Mouse (Mus musculus) lung, postnatal 14 days (tissue): Measurements from ENCODE around the gene Tbx20.

Source experiments
- DNase-seq: peaks from one replicate; pipeline ENCODE4 v3.0.0; 2021

Gene Tbx20

GRCm38 (mm10) chr9:24767056-24767455, 7.0 kb downstream of the Tbx20 start:
- DNase-seq: no peak

DNA sequence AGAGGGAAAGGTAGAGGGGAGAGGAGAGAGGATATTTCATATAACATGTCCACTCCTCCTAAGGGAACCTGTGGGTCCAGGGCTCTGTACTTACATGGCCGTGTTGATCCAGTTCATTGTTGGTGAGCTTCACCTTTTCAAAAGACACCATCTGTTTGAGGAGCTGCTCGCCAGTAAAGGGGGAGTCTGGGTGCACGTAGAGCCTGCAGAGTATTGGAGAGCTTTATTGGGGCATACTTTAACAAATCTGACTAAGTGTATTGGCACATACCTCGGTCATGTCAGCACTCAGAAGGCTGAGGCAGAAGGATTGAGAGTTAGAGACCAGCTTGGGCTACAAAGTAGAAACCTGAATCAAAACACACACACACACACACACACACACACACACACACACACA, 8.5 kb downstream of the Tbx20 start:
- no peak for DNase-seq

DNA sequence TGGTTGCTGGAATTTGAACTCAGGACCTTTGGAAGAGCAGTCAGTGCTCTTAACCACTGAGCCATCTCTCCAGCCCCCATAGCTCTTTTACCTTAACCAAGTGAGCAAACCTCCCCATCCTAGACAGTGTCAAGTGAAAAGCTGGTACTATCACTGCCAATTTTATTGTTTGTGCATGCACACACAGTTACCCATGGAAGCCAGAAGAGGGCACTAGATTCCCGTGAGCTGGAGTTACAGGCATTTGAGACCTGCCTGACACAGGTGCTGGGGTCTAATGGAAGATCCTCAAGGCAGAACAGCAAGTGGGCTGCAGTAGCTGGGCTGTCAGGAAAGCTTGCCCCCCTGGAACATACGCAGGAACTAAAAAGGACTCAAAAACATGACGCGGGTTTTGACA, 13.6 kb downstream of the Tbx20 start:
- DNase-seq: no peak

GRCm38 (mm10) chr9:24744958-24745357, 29.1 kb downstream of the Tbx20 start:
- no peak for DNase-seq

DNA sequence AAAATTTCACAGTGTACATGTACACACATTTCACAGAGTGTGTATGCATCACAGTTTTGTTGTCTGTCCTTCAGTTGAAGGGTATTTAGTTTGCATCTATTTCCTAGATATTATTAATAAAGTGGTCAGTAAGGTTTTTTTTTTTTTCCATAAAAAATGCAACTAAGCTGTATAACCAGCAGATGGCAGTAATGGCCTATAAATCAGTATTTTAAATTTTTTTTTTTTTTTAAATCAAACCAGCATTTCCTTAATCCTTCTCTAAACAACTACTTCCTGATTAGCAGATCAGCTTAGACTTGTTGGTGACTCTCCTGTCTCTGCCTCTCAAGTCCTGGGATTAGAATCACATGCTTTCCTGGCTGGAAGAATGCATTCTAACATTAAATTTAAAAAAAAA, 72.9 kb downstream of the Tbx20 start:
- DNase-seq: no peak

- no peak for DNase-seq
Measured at GRCm38 (mm10) chr9:24696405-24696778, 77.7 kb downstream of the Tbx20 start.

GRCm38 (mm10) chr9:24695700-24696404, 78.3 kb downstream of the Tbx20 start, which contains the start of gene Dpy19l2:
Dpy19l2 (minus strand) TSS chr9:24696293.
- DNase-seq: no peak
